Mouse (Mus musculus): Measurements from ENCODE around the gene Vipr2. TPM values are rescaled to one million over a fixed set of nuclear protein-coding genes. Genes with fewer than 3 reads are reported as not detected.

Gene Vipr2
- polyA plus RNA-seq, 1 experiment from 2014 or later, result 5.5 TPM

GRCm38 (mm10) chr12:116096361-116096904, 18.9 kb downstream of the Vipr2 start:
- ATAC-seq (ENCODE audit: insufficient read depth) (peak; percentile 17; the same call in 1 of the 2 replicates), DNase-seq (no peak)
- no peak overlapping the region for H3K9ac ChIP-seq
- no peaks in the 10 kb centered on the region for H3K27me3 ChIP-seq (ENCODE audit: insufficient read depth, low read length)
- no peak overlapping the region for H3K4me3 ChIP-seq (ENCODE audit: low read depth, low read length)
- no peaks in the 10 kb centered on the region for H3K4me1 ChIP-seq (ENCODE audit: insufficient read depth)
- 55% methylated on average over 3 of the region's 3 CpGs for WGBS
- no peak for TF ChIP-seq CTCF (IDR thresholded peaks at IDR 0.05; ENCODE audit: low read depth)
- no peaks in the 10 kb centered on the region for H3K9me3 ChIP-seq (ENCODE audit: low read depth, low read length)
- H3K36me3 ChIP-seq (ENCODE audit: insufficient read depth), result no peaks in the 10 kb centered on the region
- no peak overlapping the region for H3K27ac ChIP-seq (ENCODE audit: low read depth)
- H3K4me2 ChIP-seq, result no peak overlapping the region

- H3K4me3 ChIP-seq (ENCODE audit: low read depth, low read length), result no peak overlapping the region
- no peak overlapping the region for H3K9ac ChIP-seq
- DNase-seq, result no peak
- H3K27ac ChIP-seq (ENCODE audit: low read depth), result no peak overlapping the region
- H3K4me1 ChIP-seq (ENCODE audit: insufficient read depth), result no peaks in the 10 kb centered on the region
- no peaks in the 10 kb centered on the region for H3K9me3 ChIP-seq (ENCODE audit: low read depth, low read length)
- TF ChIP-seq CTCF (IDR thresholded peaks at IDR 0.05; ENCODE audit: low read depth), result no peak
- no peaks in the 10 kb centered on the region for H3K36me3 ChIP-seq (ENCODE audit: insufficient read depth)
- ATAC-seq (ENCODE audit: insufficient read depth), result no peak
- H3K4me2 ChIP-seq, result no peak overlapping the region
- 80% methylated on average over 8 of the region's 8 CpGs for WGBS
- no peaks in the 10 kb centered on the region for H3K27me3 ChIP-seq (ENCODE audit: insufficient read depth, low read length)
These were observed 19.6 kb downstream of the Vipr2 start for GRCm38 (mm10) chr12:116097166-116097565.

GRCm38 (mm10) chr12:116101945-116102344, 24.4 kb downstream of the Vipr2 start:
- Histone ChIP-seq H3K36me3 (ENCODE audit: insufficient read depth) (no peaks in the 10 kb centered on the region), H3K9me3 (ENCODE audit: low read depth, low read length) (no peaks in the 10 kb centered on the region), H3K4me3 (ENCODE audit: low read depth, low read length) (no peak overlapping the region), H3K27ac (ENCODE audit: low read depth) (no peak overlapping the region), H3K4me2 (no peak overlapping the region), H3K4me1 (ENCODE audit: insufficient read depth) (no peaks in the 10 kb centered on the region), H3K9ac (no peak overlapping the region), H3K27me3 (ENCODE audit: insufficient read depth, low read length) (no peaks in the 10 kb centered on the region)
- ATAC-seq (ENCODE audit: insufficient read depth) (no peak), DNase-seq (no peak)
- no peak for TF ChIP-seq CTCF (IDR thresholded peaks at IDR 0.05; ENCODE audit: low read depth)
- 87% methylated on average over 2 of the region's 2 CpGs for WGBS

- Histone ChIP-seq H3K36me3 (ENCODE audit: insufficient read depth) (no peaks in the 10 kb centered on the region), H3K27ac (ENCODE audit: low read depth) (0 out of 2 replicates have a peak overlapping the region, but pooled peaks have one; percentile 12), H3K4me1 (ENCODE audit: insufficient read depth) (no peaks in the 10 kb centered on the region), H3K4me2 (no peak overlapping the region), H3K4me3 (ENCODE audit: low read depth, low read length) (no peak overlapping the region), H3K27me3 (ENCODE audit: insufficient read depth, low read length) (no peaks in the 10 kb centered on the region), H3K9me3 (ENCODE audit: low read depth, low read length) (no peaks in the 10 kb centered on the region), H3K9ac (no peak overlapping the region)
- 47% methylated on average over 9 of the region's 9 CpGs for WGBS
- peak; percentile 91 for ATAC-seq (ENCODE audit: insufficient read depth)
- TF ChIP-seq CTCF (IDR thresholded peaks at IDR 0.05; ENCODE audit: low read depth), result no peak
- peak; percentile 76 for DNase-seq
These were observed 32.2 kb downstream of the Vipr2 start for GRCm38 (mm10) chr12:116109451-116110353.

GRCm38 (mm10) chr12:116111007-116111694, 33.6 kb downstream of the Vipr2 start:
- peak; percentile 50; the same call in 1 of the 2 replicates for ATAC-seq (ENCODE audit: insufficient read depth)
- Histone ChIP-seq H3K9ac (no peak overlapping the region), H3K4me2 (no peak overlapping the region), H3K27ac (ENCODE audit: low read depth) (no peak overlapping the region), H3K36me3 (ENCODE audit: insufficient read depth) (no peaks in the 10 kb centered on the region), H3K9me3 (ENCODE audit: low read depth, low read length) (no peaks in the 10 kb centered on the region), H3K4me1 (ENCODE audit: insufficient read depth) (no peaks in the 10 kb centered on the region), H3K27me3 (ENCODE audit: insufficient read depth, low read length) (no peaks in the 10 kb centered on the region), H3K4me3 (ENCODE audit: low read depth, low read length) (no peak overlapping the region)
- 49% methylated on average over 7 of the region's 7 CpGs for WGBS
- no peak for TF ChIP-seq CTCF (IDR thresholded peaks at IDR 0.05; ENCODE audit: low read depth)
- peak; percentile 40 for DNase-seq

DNA sequence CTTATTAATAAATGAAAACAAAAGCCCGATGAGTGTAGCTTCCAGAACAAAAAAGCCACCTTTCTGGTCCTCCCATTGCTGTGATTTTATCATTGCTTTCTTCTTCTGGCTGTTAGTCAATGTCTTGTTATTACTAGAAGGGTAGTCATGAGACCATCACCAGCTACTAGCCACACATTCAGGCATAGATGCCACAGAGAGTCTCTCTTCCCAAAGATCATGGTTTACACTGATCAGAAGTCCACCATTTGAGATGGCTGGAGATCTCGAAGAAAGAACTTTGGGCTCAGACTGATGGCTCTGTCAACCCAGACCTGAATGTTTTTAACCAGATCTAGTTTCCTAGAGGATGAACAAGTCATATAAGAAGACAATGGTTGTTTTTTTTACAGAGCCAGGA, 38.3 kb downstream of the Vipr2 start:
- TF ChIP-seq CTCF (IDR thresholded peaks at IDR 0.05; ENCODE audit: low read depth), result no peak
- H3K36me3 ChIP-seq (ENCODE audit: insufficient read depth), result no peaks in the 10 kb centered on the region
- H3K9ac ChIP-seq, result no peak overlapping the region
- DNase-seq (no peak), ATAC-seq (ENCODE audit: insufficient read depth) (no peak)
- H3K4me1 ChIP-seq (ENCODE audit: insufficient read depth), result no peaks in the 10 kb centered on the region
- H3K27me3 ChIP-seq (ENCODE audit: insufficient read depth, low read length), result no peaks in the 10 kb centered on the region
- H3K27ac ChIP-seq (ENCODE audit: low read depth), result no peak overlapping the region
- 81% methylated on average over 2 of the region's 2 CpGs for WGBS
- H3K4me2 ChIP-seq, result no peak overlapping the region
- no peak overlapping the region for H3K4me3 ChIP-seq (ENCODE audit: low read depth, low read length)
- H3K9me3 ChIP-seq (ENCODE audit: low read depth, low read length), result no peaks in the 10 kb centered on the region

- Histone ChIP-seq H3K27me3 (ENCODE audit: insufficient read depth, low read length) (no peaks in the 10 kb centered on the region), H3K4me2 (no peak overlapping the region), H3K4me1 (ENCODE audit: insufficient read depth) (no peaks in the 10 kb centered on the region), H3K36me3 (ENCODE audit: insufficient read depth) (no peaks in the 10 kb centered on the region), H3K4me3 (ENCODE audit: low read depth, low read length) (no peak overlapping the region), H3K27ac (ENCODE audit: low read depth) (no peak overlapping the region), H3K9me3 (ENCODE audit: low read depth, low read length) (no peaks in the 10 kb centered on the region), H3K9ac (no peak overlapping the region)
- DNase-seq (no peak), ATAC-seq (ENCODE audit: insufficient read depth) (no peak)
- TF ChIP-seq CTCF (IDR thresholded peaks at IDR 0.05; ENCODE audit: low read depth), result no peak
- 82% methylated on average over 5 of the region's 5 CpGs for WGBS
These were observed 38.9 kb downstream of the Vipr2 start for GRCm38 (mm10) chr12:116116455-116116854.

Measured in lung, embryonic 14.5 days (tissue).